Mouse (Mus musculus) brain, embryonic 14.5 days (tissue): ENCODE data around the gene Fam189a1.

Experiments
- CTCF ChIP-seq: fragments of 200-500 bp; IDR thresholded peaks from 2 replicates; pipeline ENCODE4 v1.5.1; 2012; ENCODE audit warnings: inconsistent platforms, mild to moderate bottlenecking, moderate library complexity, borderline replicate concordance; ENCODE audit not compliant: insufficient read depth, insufficient read length; ENCODE audit errors: extremely low read depth
- POLR2A ChIP-seq: fragments of 200-500 bp; IDR thresholded peaks from 2 replicates; pipeline ENCODE4 v1.6.1; 2012; ENCODE audit warnings: mild to moderate bottlenecking, inconsistent platforms, borderline replicate concordance; ENCODE audit not compliant: poor library complexity, insufficient read depth, insufficient read length, severe bottlenecking; ENCODE audit errors: extremely low read depth

GRCm38 (mm10) chr7:65155628-65156513 lies 499 bp downstream of the Fam189a1 start:
- no peak for TF ChIP-seq POLR2A
- no peak for TF ChIP-seq CTCF
